Mouse (Mus musculus) heart, embryonic 12.5 days (tissue): ENCODE measurements around the gene Panx1. TPM values are rescaled to one million over a fixed set of nuclear protein-coding genes. Genes with fewer than 3 reads are reported as not detected.

Source experiments
- ATAC-seq: fragments of 200-750 bp; cut with Nextera tagmentation; 2 replicates; pipeline ENCODE4 v1.8.0; 2017; ENCODE audit warnings: moderate TSS enrichment, moderate library complexity; ENCODE audit not compliant: insufficient number of reproducible peaks, low FRiP score
- H3K27ac ChIP-seq: fragments of 300-500 bp; sonication (generic); 2 replicates; pipeline ENCODE4 v1.5.1; 2016; ENCODE audit warnings: mild to moderate bottlenecking, moderate library complexity; ENCODE audit not compliant: poor library complexity, severe bottlenecking
- H3K27me3 ChIP-seq: fragments of 300-500 bp; sonication (generic); replicated peaks from 2 replicates; pipeline ENCODE4 v1.6.1; 2016; ENCODE audit warnings: mild to moderate bottlenecking, moderate library complexity
- H3K36me3 ChIP-seq: fragments of 300-500 bp; sonication (generic); 2 replicates; pipeline ENCODE4 v1.6.1; 2016; ENCODE audit warnings: mild to moderate bottlenecking, moderate library complexity
- H3K4me1 ChIP-seq: fragments of 300-500 bp; sonication (generic); replicated peaks from 2 replicates; pipeline ENCODE4 v1.6.1; 2016; ENCODE audit warnings: mild to moderate bottlenecking
- H3K4me2 ChIP-seq: fragments of 300-500 bp; sonication (generic); 2 replicates; pipeline ENCODE4 v1.6.1; 2016; ENCODE audit warnings: mild to moderate bottlenecking, moderate library complexity
- H3K4me3 ChIP-seq: fragments of 300-500 bp; sonication (generic); 2 replicates; pipeline ENCODE4 v1.5.1; 2016; ENCODE audit warnings: mild to moderate bottlenecking
- H3K9ac ChIP-seq: fragments of 300-500 bp; sonication (generic); 2 replicates; pipeline ENCODE4 v1.6.1; 2016; ENCODE audit warnings: mild to moderate bottlenecking, moderate library complexity
- H3K9me3 ChIP-seq: fragments of 300-500 bp; sonication (generic); replicated peaks from 2 replicates; pipeline ENCODE4 v1.6.1; 2016; ENCODE audit warnings: mild to moderate bottlenecking, moderate library complexity
- whole genome bisulfite sequencing: fragments of 180-500 bp; shearing (Covaris S2); methylation state at CpG from one replicate; pipeline ENCODE4 v1.1.7; 2016; 5-methylcytosine and 5-hydroxymethylcytosine counted together
- polyA plus RNA-seq: library from polyadenylated mRNA; unstranded; fragments of >200 nt; fragmentation: Nextera tagmentation; extraction: Ambion mirVana; gene quantifications from 2 replicates; pipeline ENCODE4 v1.2.1, GENCODE M21; 2016

Gene Panx1
- 25.6 and 26.1 TPM in 2 replicates for polyA plus RNA-seq

DNA sequence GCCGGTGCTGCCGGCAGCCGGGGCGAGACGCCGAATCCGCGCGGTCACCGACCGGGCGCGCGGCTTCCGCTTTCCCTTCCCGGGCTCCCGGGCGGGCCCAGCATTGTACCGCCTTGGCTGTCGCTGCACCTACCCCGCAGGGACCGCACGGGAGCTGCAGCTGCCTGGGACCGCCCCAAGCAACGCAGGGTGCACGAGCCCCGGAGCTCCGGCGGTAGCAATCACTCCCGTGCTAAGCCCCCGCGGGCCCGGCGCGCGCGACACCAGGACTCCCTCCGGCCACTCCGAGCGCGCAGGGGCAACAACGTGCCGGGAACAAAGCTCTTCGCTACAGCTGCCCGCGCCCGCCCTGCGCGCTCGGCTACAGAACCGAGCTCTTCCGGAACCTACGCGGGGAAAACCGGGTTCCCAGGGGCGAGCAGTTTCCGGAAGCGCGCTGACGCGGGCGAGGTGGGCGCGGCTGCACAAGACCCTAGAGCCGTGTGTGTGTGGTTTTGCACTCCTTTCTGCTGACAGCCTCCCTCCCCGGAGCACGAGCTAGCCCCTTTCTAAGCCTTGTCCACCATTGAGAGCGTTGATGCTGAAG lies at the start of gene Panx1:
Gene Panx1 (minus strand): TSS at position 395 of the 586 bp plus-strand sequence.
- H3K4me2 ChIP-seq: peak within 1 kb of the TSS; percentile 84
- WGBS: under 1% methylated on average over 68 of the region's 68 CpGs

DNA sequence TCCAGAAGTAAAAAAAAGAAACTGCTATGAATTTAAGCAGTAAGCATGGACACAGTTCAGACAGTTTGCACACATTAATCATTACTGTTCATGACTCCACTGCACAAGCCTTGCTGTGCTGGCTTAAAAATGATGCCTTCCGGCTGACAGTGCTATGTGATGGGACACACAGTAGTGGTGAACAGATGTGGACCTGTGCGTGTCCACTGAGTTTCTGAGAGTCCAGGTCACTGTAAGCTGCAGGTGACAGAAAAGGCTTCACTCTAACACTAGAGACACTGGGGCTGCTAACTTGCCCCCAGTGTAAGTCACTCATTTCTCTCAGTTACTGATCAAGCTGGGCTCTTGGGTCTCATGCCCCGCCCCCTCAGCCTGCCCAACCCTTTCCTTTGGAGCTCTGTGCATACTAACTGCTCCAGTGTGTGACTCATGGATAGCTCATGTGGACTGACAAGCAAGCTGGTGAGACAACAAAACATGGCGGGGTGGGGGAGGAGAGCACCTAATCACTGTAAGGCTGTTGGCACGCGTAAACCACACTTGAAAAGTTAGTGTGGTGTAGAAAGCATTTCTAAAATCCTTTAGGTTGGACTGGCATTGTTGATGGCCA lies 23.5 kb upstream of the Panx1 start:
- Histone ChIP-seq H3K27ac (no peak overlapping the region), H3K4me1 (peaks cover 14% of the 10 kb centered on the region), H3K9me3 (no peaks in the 10 kb centered on the region), H3K36me3 (no peaks in the 10 kb centered on the region), H3K4me2 (no peak overlapping the region), H3K9ac (no peak overlapping the region), H3K27me3 (0 out of 2 replicates have a peak, but pooled peaks cover 1% of the 10 kb centered on the region), H3K4me3 (no peak overlapping the region)
- no peak for ATAC-seq
- WGBS: 60% methylated on average over 6 of the region's 6 CpGs

More for the DNA sequence above, at the start of gene Panx1:
- Histone ChIP-seq H3K9ac (peak within 1 kb of the TSS; percentile 82), H3K27me3 (0 out of 2 replicates have a peak, but pooled peaks cover 3% of the 10 kb centered on the region), H3K36me3 (no peaks in the 10 kb centered on the region; the same call in 1 of the 2 replicates), H3K4me1 (peaks cover 20% of the 10 kb centered on the region), H3K9me3 (no peaks in the 10 kb centered on the region), H3K27ac (peak within 1 kb of the TSS; percentile 69; the same call in 1 of the 2 replicates), H3K4me3 (peak within 1 kb of the TSS; percentile 71)
- ATAC-seq: peak; percentile 72

DNA sequence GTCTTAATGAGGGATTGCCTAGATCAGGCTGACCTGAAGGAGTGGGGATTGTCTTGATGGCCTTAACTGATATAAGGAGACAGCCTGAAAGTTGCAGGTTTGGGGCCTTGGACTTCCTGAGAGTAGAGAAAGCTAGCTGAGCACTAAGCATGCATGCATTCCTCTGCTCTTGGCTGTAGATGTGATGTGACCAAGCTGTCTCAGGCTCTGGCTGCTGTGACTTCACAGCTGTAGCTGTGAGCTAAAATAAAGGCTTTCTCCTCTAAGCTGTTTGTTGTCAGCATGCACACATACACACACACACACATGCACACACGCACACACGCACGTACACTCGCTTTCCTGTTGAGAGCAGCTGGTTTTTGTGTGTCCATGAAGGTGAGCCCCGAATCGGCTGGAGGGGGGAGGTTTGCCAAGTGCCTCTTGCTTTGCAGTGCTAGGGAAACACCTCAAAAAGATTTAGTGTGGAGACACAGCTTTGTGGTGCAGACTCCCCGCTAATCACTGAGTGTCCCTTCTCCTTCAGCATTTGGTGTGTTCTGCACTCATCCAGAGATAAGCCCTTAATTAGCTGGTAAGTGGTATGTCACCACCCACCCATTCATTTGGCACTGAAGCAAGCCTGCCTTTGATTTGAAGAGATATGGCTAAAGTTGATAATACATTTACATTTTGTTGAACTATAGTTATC lies 22.9 kb upstream of the Panx1 start:
- H3K27ac ChIP-seq: no peak overlapping the region
- H3K36me3 ChIP-seq: no peaks in the 10 kb centered on the region
- 71% methylated on average over 7 of the region's 7 CpGs for WGBS
- H3K4me3 ChIP-seq: no peak overlapping the region
- no peak overlapping the region for H3K9ac ChIP-seq
- no peak for ATAC-seq
- peaks cover 14% of the 10 kb centered on the region for H3K4me1 ChIP-seq
- no peak overlapping the region for H3K4me2 ChIP-seq
- H3K27me3 ChIP-seq: no peaks in the 10 kb centered on the region
- no peaks in the 10 kb centered on the region for H3K9me3 ChIP-seq

DNA sequence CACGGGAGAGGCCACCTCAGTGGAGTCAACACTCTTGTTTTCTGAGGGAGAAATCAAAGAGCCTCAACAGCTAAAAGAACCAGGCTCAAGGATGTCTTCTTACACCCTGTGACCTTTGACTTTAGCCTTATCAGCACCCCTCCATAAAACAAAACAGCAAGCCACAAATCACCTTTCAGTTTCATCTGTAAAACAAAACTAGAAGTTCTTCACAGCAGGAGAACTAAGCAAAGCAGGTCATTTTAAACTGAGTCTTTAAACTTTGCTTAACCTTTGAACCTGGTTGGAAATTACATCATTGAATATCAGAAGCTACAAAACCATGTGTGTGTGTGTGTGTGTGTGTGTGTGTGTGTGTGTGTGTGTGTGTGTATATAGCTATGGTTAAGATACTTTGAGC lies 18.9 kb upstream of the Panx1 start:
- Histone ChIP-seq H3K27ac (no peak overlapping the region), H3K4me1 (peaks cover 14% of the 10 kb centered on the region), H3K36me3 (no peaks in the 10 kb centered on the region), H3K9ac (no peak overlapping the region), H3K9me3 (no peaks in the 10 kb centered on the region), H3K27me3 (no peaks in the 10 kb centered on the region), H3K4me2 (no peak overlapping the region), H3K4me3 (no peak overlapping the region)
- no peak for ATAC-seq
- 7% methylated on average over 1 of the region's 1 CpGs for WGBS

DNA sequence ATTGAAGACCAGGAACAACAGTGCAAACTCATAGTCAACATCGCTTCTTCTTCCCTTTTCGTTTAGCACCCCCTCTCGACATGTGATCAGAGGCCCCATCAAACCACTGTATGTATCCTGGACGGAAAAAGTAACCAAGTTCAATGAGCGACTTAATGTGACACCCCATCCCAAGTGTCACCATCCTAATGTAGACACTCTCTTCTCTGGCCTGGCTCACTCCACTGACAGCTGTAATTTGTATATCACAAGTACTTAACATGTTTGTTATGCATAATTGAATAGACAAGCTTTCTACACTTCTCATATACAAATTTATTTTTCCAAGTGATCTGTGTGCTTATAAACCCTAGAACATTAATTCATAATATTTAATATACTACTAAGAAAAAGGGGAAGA lies 15.6 kb upstream of the Panx1 start:
- Histone ChIP-seq H3K9me3 (no peaks in the 10 kb centered on the region), H3K4me3 (no peak overlapping the region), H3K9ac (no peak overlapping the region), H3K4me2 (no peak overlapping the region), H3K4me1 (no peaks in the 10 kb centered on the region), H3K27me3 (no peaks in the 10 kb centered on the region), H3K27ac (no peak overlapping the region), H3K36me3 (no peaks in the 10 kb centered on the region)
- 79% methylated on average over 5 of the region's 5 CpGs for WGBS
- no peak for ATAC-seq

DNA sequence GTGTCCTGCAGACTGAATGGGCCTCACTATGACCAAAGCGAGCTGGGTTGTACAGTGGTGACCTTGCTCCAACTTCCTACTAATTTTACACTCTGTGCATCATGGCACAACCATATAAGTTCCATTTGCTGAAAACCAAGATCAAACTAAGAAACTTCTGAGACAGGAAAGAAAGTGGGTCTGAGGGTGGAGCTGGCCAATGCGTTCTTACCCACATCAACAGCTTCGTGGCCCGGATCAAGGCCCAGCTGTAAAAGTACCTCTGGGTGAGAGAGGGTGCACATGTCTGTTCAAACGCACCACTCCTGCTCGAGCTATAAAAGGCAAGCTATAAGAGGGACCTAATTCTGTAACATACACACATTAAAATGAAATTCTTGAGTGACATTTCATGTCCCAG lies 14.7 kb upstream of the Panx1 start:
- no peaks in the 10 kb centered on the region for H3K36me3 ChIP-seq
- 78% methylated on average over 6 of the region's 6 CpGs for WGBS
- H3K27ac ChIP-seq: no peak overlapping the region
- no peaks in the 10 kb centered on the region for H3K9me3 ChIP-seq
- no peaks in the 10 kb centered on the region for H3K27me3 ChIP-seq
- no peak overlapping the region for H3K4me3 ChIP-seq
- ATAC-seq: no peak
- no peak overlapping the region for H3K9ac ChIP-seq
- H3K4me2 ChIP-seq: no peak overlapping the region
- no peaks in the 10 kb centered on the region for H3K4me1 ChIP-seq

DNA sequence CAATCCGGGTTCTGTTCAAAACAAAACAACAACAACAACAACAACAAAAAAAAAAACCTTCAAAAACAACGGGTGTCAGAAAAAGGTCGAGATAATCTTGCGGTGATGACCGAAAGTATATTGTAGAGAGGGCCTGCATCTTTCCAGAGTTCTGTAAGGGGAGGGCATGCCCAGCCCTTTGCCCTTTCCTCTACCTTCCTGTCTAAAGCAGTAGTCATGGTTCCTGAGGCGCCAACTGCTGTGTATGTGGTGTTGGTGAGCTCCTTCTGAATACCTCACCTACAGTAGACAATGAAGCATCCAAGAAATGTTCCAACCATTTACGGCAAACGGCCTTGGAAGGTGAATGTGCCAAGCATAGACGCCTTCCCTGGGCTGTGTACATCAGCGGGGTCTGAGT lies 462 bp upstream of the Panx1 start:
- Histone ChIP-seq H3K4me1 (peaks cover 17% of the 10 kb centered on the region), H3K9me3 (no peaks in the 10 kb centered on the region), H3K4me3 (peak overlapping the region; percentile 71), H3K27ac (no peak overlapping the region), H3K27me3 (0 out of 2 replicates have a peak, but pooled peaks cover 3% of the 10 kb centered on the region), H3K9ac (peak overlapping the region; percentile 82), H3K36me3 (no peaks in the 10 kb centered on the region; the same call in 1 of the 2 replicates), H3K4me2 (peak overlapping the region; percentile 84)
- ATAC-seq: no peak
- WGBS: 39% methylated on average over 10 of the region's 10 CpGs

DNA sequence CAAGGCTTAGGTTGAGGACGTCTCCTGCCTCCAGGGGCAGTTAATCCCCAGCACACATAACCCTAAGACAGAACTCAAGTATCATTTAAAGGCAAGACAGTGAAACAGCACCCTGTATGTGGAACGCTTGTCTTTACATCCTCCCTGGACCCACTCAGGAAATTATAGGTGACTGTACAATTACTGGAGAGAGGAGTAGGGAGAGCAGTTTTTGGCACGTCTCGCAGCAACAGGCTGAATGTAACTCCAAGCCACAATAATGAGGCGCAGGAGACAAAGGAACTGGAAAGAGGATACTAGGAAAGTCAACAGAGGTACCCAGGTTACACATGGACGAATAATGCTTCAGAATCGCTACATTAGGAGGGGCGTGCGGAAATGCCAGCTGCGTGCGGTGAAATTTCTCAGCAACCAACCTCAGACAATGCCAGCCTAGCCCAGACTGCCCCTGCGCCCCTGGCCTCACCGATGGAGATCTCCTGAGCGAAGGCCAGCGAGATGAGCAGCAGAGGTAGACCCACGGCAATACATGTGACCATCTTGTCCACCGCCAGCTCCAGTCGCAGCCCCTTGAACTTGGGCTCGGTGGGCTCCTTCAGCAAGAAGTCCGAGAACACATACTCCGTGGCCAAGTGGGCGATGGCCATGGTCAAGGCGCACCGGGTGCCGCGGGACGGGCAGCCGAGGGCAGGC lies 741 bp downstream of the Panx1 start:
- ATAC-seq: peak; percentile 4; the same call in 1 of the 2 replicates

DNA sequence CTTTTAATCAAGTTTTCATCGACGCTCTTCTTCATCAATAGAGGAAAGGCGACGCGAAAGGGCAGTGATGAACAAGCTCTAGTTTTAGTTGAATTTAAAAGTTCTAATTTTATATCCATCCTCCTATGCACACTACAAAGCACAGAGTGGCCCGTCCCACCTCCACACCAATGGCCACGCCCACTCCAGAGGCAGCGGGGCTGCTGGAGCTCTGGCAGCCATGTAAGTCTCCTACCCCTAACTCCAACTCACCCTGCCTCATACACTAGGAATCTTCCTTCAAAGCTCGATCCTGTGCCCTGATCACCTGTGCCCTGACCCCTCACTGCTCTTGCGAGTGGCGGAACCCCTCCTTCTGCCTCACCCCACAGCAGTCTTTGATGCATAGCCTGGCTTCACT lies 3.7 kb downstream of the Panx1 start:
- Histone ChIP-seq H3K4me2 (no peak overlapping the region), H3K4me1 (peaks cover 24% of the 10 kb centered on the region), H3K27ac (no peak overlapping the region), H3K4me3 (no peak overlapping the region), H3K9me3 (0 out of 2 replicates have a peak, but pooled peaks cover 5% of the 10 kb centered on the region), H3K9ac (no peak overlapping the region), H3K27me3 (0 out of 2 replicates have a peak, but pooled peaks cover 1% of the 10 kb centered on the region), H3K36me3 (no peaks in the 10 kb centered on the region; the same call in 1 of the 2 replicates)
- 86% methylated on average over 11 of the region's 11 CpGs for WGBS
- ATAC-seq: no peak

More for the DNA sequence above, 741 bp downstream of the Panx1 start:
- Histone ChIP-seq H3K4me1 (peaks cover 20% of the 10 kb centered on the region), H3K4me3 (peak overlapping the region; percentile 71), H3K9ac (peak overlapping the region; percentile 82), H3K27me3 (0 out of 2 replicates have a peak, but pooled peaks cover 3% of the 10 kb centered on the region), H3K27ac (peak overlapping the region; percentile 69; the same call in 1 of the 2 replicates), H3K36me3 (no peaks in the 10 kb centered on the region; the same call in 1 of the 2 replicates), H3K9me3 (no peaks in the 10 kb centered on the region), H3K4me2 (peak overlapping the region; percentile 84)
- WGBS: 1% methylated on average over 28 of the region's 28 CpGs

DNA sequence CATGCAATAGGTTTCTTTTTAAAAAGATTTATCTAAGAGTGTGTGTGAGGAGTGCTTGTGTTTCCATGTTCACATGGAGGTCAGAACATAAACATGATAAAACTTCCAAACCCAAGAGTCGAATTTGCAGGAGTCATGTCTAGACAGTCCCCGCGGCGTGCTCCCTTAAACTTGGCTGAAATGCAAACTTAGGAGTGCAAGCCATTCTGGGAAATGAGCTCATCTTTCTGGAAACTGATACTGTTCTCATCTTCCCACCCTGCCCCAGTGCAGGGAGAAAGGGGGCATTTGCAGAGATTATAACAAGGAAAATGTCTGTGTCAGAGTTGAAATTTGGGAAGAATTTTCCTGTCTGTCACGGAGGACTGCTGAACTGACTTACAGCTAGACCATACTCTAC lies 5.4 kb downstream of the Panx1 start:
- Histone ChIP-seq H3K4me3 (no peak overlapping the region), H3K4me2 (no peak overlapping the region), H3K27ac (no peak overlapping the region), H3K9ac (no peak overlapping the region), H3K9me3 (0 out of 2 replicates have a peak, but pooled peaks cover 5% of the 10 kb centered on the region), H3K36me3 (no peaks in the 10 kb centered on the region; the same call in 1 of the 2 replicates), H3K27me3 (no peaks in the 10 kb centered on the region), H3K4me1 (peaks cover 20% of the 10 kb centered on the region; the same call in 1 of the 2 replicates)
- WGBS: 64% methylated on average over 5 of the region's 5 CpGs
- no peak for ATAC-seq
